Mouse (Mus musculus) embryonic stem cell, embryonic (primary cell): ENCODE data around the gene Snd1.

Source experiments
- CTCF ChIA-PET, 4 experiments: fragments of 300-600 bp in 2 of 4; fragments of 350-600 bp in 2 of 4; sonication (Branson Sonifier 250); formaldehyde crosslinking; loops; one replicate each; lab custom pipeline; 2022; ENCODE audit warnings: inconsistent platforms in 2 of 4; lab: Charles Lee
- POLR2A ChIA-PET, 4 experiments: fragments of 300-600 bp in 2 of 4; fragments of 350-600 bp in 2 of 4; sonication (Branson Sonifier 250); formaldehyde crosslinking; loops; one replicate each; lab custom pipeline; 2022; ENCODE audit warnings: antibody characterized with exemption in 4 of 4, inconsistent platforms in 1 of 4; lab: Charles Lee

Gene Snd1

GRCm38 (mm10) chr6:28874053-28874452, 399.1 kb downstream of the Snd1 start:
- CTCF ChIA-PET: interaction anchor here in 1 of 4 experiments (0.5 kb wide), 1 partner anchor 23 kb away, joined by 3 read pairs; no protein-coding TSS in a partner anchor
- POLR2A ChIA-PET: interaction anchor here in 1 of 4 experiments (1.6 kb wide), 1 partner anchor 12 kb away, joined by 4 read pairs; no protein-coding TSS in a partner anchor

GRCm38 (mm10) chr6:28874759-28875158, 399.8 kb downstream of the Snd1 start:
- ChIA-PET POLR2A (interaction anchor here in 2 of 4 experiments (0.8 to 1.6 kb wide), 3 partner anchors 9 to 11 kb away, joined by 3 to 4 read pairs (median 4); no protein-coding TSS in a partner anchor), CTCF (no interaction called here)

- ChIA-PET POLR2A (interaction anchor here in 2 of 4 experiments (0.8 to 1.6 kb wide), 4 partner anchors 9 to 15 kb away, joined by 3 to 4 read pairs (median 4); no protein-coding TSS in a partner anchor), CTCF (no interaction called here)
Measured at GRCm38 (mm10) chr6:28875333-28875732, 400.4 kb downstream of the Snd1 start.

- CTCF ChIA-PET: no interaction called here
- POLR2A ChIA-PET: interaction anchor here in 2 of 4 experiments (0.6 to 2.6 kb wide), 4 partner anchors 12 to 28 kb away, joined by 3 to 11 read pairs (median 4); no protein-coding TSS in a partner anchor
Measured at GRCm38 (mm10) chr6:28876492-28876891, 401.6 kb downstream of the Snd1 start.

GRCm38 (mm10) chr6:28877945-28878666, 403.2 kb downstream of the Snd1 start:
- POLR2A ChIA-PET: interaction anchor here in 3 of 4 experiments (0.6 to 2.6 kb wide), 17 partner anchors 7 to 470 kb away, joined by 3 to 11 read pairs (median 3); partner anchors contain the start of genes Calu (in 1 of the 3) and Lrrc4 (in 1 of the 3)
- CTCF ChIA-PET: interaction anchor here in 3 of 4 experiments (0.7 to 1.5 kb wide), 3 partner anchors 22 to 77 kb away, joined by 3 read pairs; no protein-coding TSS in a partner anchor

- ChIA-PET POLR2A (interaction anchor here in 1 of 4 experiments (0.7 to 1.6 kb wide), 4 partner anchors 8 to 103 kb away, joined by 3 to 6 read pairs (median 4); no protein-coding TSS in a partner anchor), CTCF (interaction anchor here in 2 of 4 experiments (0.5 to 1.5 kb wide), 2 partner anchors 76 to 88 kb away, joined by 3 read pairs; no protein-coding TSS in a partner anchor)
Measured at GRCm38 (mm10) chr6:28879315-28879714, 404.4 kb downstream of the Snd1 start.

- ChIA-PET POLR2A (interaction anchor here in 1 of 4 experiments (1.5 to 1.6 kb wide), 2 partner anchors 10 to 21 kb away, joined by 3 to 4 read pairs; no protein-coding TSS in a partner anchor), CTCF (no interaction called here)
Measured at GRCm38 (mm10) chr6:28880909-28881308, 406.0 kb downstream of the Snd1 start.

- CTCF ChIA-PET: no interaction called here
Measured at GRCm38 (mm10) chr6:28883518-28883917, 408.6 kb downstream of the Snd1 start.

GRCm38 (mm10) chr6:28886724-28887440, 411.9 kb downstream of the Snd1 start:
- CTCF ChIA-PET: interaction anchor here in 1 of 4 experiments (0.8 kb wide), 1 partner anchor 68 kb away, joined by 3 read pairs; no protein-coding TSS in a partner anchor
- POLR2A ChIA-PET: interaction anchor here in 1 of 4 experiments (0.7 to 1.7 kb wide), 5 partner anchors 9 to 558 kb away, joined by 3 to 5 read pairs (median 3); no protein-coding TSS in a partner anchor

More at GRCm38 (mm10) chr6:28883518-28883917, 408.6 kb downstream of the Snd1 start:
- POLR2A ChIA-PET: no interaction called here

GRCm38 (mm10) chr6:28890426-28890825, 415.5 kb downstream of the Snd1 start:
- CTCF ChIA-PET: interaction anchor here in 1 of 4 experiments (1.0 kb wide), 1 partner anchor 11 kb away, joined by 3 read pairs; no protein-coding TSS in a partner anchor
- POLR2A ChIA-PET: interaction anchor here in 1 of 4 experiments (1.0 kb wide), 1 partner anchor 8 kb away, joined by 3 read pairs; no protein-coding TSS in a partner anchor

- POLR2A ChIA-PET: interaction anchor here in 1 of 4 experiments (0.9 kb wide), 1 partner anchor 307 kb away, joined by 3 read pairs; no protein-coding TSS in a partner anchor
- CTCF ChIA-PET: interaction anchor here in 1 of 4 experiments (0.6 kb wide), 1 partner anchor 655 kb away, joined by 4 read pairs; no protein-coding TSS in a partner anchor
Measured at GRCm38 (mm10) chr6:28891480-28891879, 416.5 kb downstream of the Snd1 start.

- ChIA-PET POLR2A (interaction anchor here in 2 of 4 experiments (0.9 to 1.6 kb wide), 5 partner anchors 11 to 415 kb away, joined by 3 to 6 read pairs (median 4); no protein-coding TSS in a partner anchor), CTCF (no interaction called here)
Measured at GRCm38 (mm10) chr6:28895004-28895515, 420.1 kb downstream of the Snd1 start.

GRCm38 (mm10) chr6:28895726-28896125, 420.8 kb downstream of the Snd1 start:
- ChIA-PET CTCF (no interaction called here), POLR2A (no interaction called here)

- ChIA-PET POLR2A (interaction anchor here in 1 of 4 experiments (1.2 kb wide), 1 partner anchor 127 kb away, joined by 3 read pairs; no protein-coding TSS in a partner anchor), CTCF (interaction anchor here in 1 of 4 experiments (1.6 kb wide), 1 partner anchor 10 kb away, joined by 3 read pairs; no protein-coding TSS in a partner anchor)
Measured at GRCm38 (mm10) chr6:28896762-28897320, 421.9 kb downstream of the Snd1 start.

GRCm38 (mm10) chr6:28897326-28898085, 422.6 kb downstream of the Snd1 start:
- ChIA-PET CTCF (interaction anchor here in 3 of 4 experiments (0.6 to 1.6 kb wide), 7 partner anchors 9 to 762 kb away, joined by 3 to 5 read pairs (median 3); partner anchors contain the start of gene Grm8 (in 1 of the 3)), POLR2A (interaction anchor here in 3 of 4 experiments (0.6 to 1.2 kb wide), 6 partner anchors 8 to 432 kb away, joined by 3 to 12 read pairs (median 3); no protein-coding TSS in a partner anchor)

- ChIA-PET POLR2A (interaction anchor here in 2 of 4 experiments (0.6 to 1.1 kb wide), 4 partner anchors 9 to 1390 kb away, joined by 3 to 4 read pairs (median 3); no protein-coding TSS in a partner anchor), CTCF (interaction anchor here (0.6 to 1.5 kb wide), 6 partner anchors 20 to 763 kb away, joined by 3 to 6 read pairs (median 3); partner anchors contain the start of gene Grm8 (in 1 of the 4))
Measured at GRCm38 (mm10) chr6:28898836-28899235, 423.9 kb downstream of the Snd1 start.
